Mouse (Mus musculus) B cell, adult 67 days (primary cell): ENCODE data around the gene D17Wsu92e. TPM values are rescaled to one million over a fixed set of nuclear protein-coding genes. Genes with fewer than 3 reads are reported as not detected.

Experiments used
- total RNA-seq, 2 experiments: library from RNA; stranded (reverse); gene quantifications; 4 replicates each; pipeline ENCODE4 v1.2.4; 2023

D17Wsu92e gene
- 10 to 100 TPM; 73.5 to 78.1 TPM for total RNA-seq

GRCm38 (mm10) chr17:27820568-27821406, at the start of gene D17Wsu92e:
TSS of gene D17Wsu92e (minus strand) at chr17:27820648.

GRCm38 (mm10) chr17:27856265-27856797, 35.9 kb upstream of the D17Wsu92e start, which contains the start of gene Uhrf1bp1:
TSS of gene Uhrf1bp1 (plus strand) at chr17:27856441.

DNA sequence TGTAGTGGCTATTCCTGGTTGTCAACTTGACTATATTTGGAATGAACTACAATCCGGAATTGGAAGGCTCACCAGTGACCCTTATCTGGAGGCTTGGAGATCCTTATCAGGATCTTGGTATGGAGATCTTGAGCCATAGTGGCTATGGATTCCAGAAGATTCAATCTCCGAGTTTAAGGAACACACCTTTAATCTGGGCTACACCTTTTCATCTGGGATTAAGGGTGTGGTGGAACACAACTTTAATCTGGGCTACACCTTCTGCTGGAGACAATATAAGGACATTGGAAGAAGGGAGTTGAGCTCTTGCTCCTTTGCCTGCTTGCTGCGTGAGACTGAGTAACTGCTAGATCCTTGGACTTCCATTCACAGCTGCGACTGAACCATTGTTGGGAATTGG, 17.4 kb upstream of the D17Wsu92e start, which contains the start of gene Snrpc:
TSS of gene Snrpc (plus strand) at position 301 of the 400 bp plus-strand sequence.

GRCm38 (mm10) chr17:27728770-27729169, 91.7 kb downstream of the D17Wsu92e start, which contains the start of gene Spdef:
TSS of gene Spdef (minus strand) at chr17:27728955.

Other genes starting within 250 kb of the D17Wsu92e start
- 100 to 1,000 TPM in 1 of 2 experiments, 10 to 100 TPM in 1; 92.9 to 100 TPM for gene Nudt3, start 197.2 kb downstream of the D17Wsu92e start, total RNA-seq
- gene RPS10-NUDT3, start 185.4 kb downstream of the D17Wsu92e start, total RNA-seq: not detected
- 1,000 to 10,000 TPM; 2,013 to 2,119 TPM for gene Rps10, start 184.0 kb downstream of the D17Wsu92e start, total RNA-seq
- 10 to 100 TPM; 13.1 to 23.7 TPM for gene Pacsin1, start 165.1 kb downstream of the D17Wsu92e start, total RNA-seq
- under 1 TPM in 1 of 2 experiments, not detected in 1; 0.41 TPM for gene Spdef, start 91.7 kb downstream of the D17Wsu92e start, total RNA-seq
- 10 to 100 TPM; 68.9 to 70.8 TPM for gene Snrpc, start 17.5 kb upstream of the D17Wsu92e start, total RNA-seq
- gene Uhrf1bp1, start 35.8 kb upstream of the D17Wsu92e start, total RNA-seq: 1 to 10 TPM; 7.0 to 7.8 TPM
- 10 to 100 TPM; 45.5 to 49.2 TPM for gene Anks1, start 88.7 kb upstream of the D17Wsu92e start, total RNA-seq
- gene Taf11, start 89.2 kb upstream of the D17Wsu92e start, total RNA-seq: 10 to 100 TPM; 37.2 to 51.1 TPM